ENCODE assay signal across 23 mouse cellular contexts in genomic region chr11:76928586-76928985, GRCm38 (mm10). TPM values are rescaled to one million over a fixed set of nuclear protein-coding genes. Genes with fewer than 3 reads are reported as not detected.
"Had no signal": no experiment of that assay in that cellular context is flagged by ENCODE, and none has a peak within 500 bp of the region (broad histone marks: within the 10 kb centered on the region; RNA-seq: fewer than 3 reads in every experiment).

No protein-coding gene starts in this region.

RNA-seq across cellular contexts. Expression of gene Tmigd1, which starts 26.6 kb away (rescaled TPM):
- total RNA-seq: gastrocnemius, postnatal 25 days; granulocyte monocyte progenitor cell, adult 5-6 weeks; hematopoietic stem cell, adult 5-6 weeks; layer of hippocampus, adult 18-20 months; layer of hippocampus, adult 8-10 months; layer of hippocampus, postnatal 14 days; layer of hippocampus, postnatal 36 days; left cerebral cortex, adult 18-20 months; left cerebral cortex, adult 8-10 months; left cerebral cortex, postnatal 10 days; left cerebral cortex, postnatal 25 days; left cerebral cortex, postnatal 4 days had no signal
- polyA plus RNA-seq: frontal cortex, adult 2 months; heart, embryonic 11.5 days; heart, embryonic 15.5 days; hindbrain, embryonic 13.5 days; hindbrain, embryonic 15.5 days; hindbrain, postnatal 0 days; limb, embryonic 11.5 days; limb, embryonic 13.5 days; liver, embryonic 11.5 days; liver, embryonic 13.5 days; liver, embryonic 15.5 days had no signal
